Mouse (Mus musculus): ENCODE results near the gene Fam81a.

The Fam81a gene

GRCm38 (mm10) chr9:70053411-70053810 is 88.9 kb downstream of the Fam81a start:
- WGBS, result 52% methylated on average over 3 of the region's 3 CpGs

GRCm38 (mm10) chr9:70052730-70053129 is 89.6 kb downstream of the Fam81a start:
- WGBS, result 81% methylated on average over 3 of the region's 3 CpGs

GRCm38 (mm10) chr9:70049839-70050238 is 92.5 kb downstream of the Fam81a start:
- 25% methylated on average over 8 of the region's 8 CpGs for WGBS

- 29% methylated on average over 3 of the region's 3 CpGs for WGBS
Measured at GRCm38 (mm10) chr9:70049416-70049783, 93.0 kb downstream of the Fam81a start.

- 62% methylated on average over 6 of the region's 6 CpGs for WGBS
Measured at GRCm38 (mm10) chr9:70048751-70049415, 93.5 kb downstream of the Fam81a start.

GRCm38 (mm10) chr9:70048280-70048679 is 94.1 kb downstream of the Fam81a start:
- 76% methylated on average over 5 of the region's 5 CpGs for WGBS

- WGBS, result 85% methylated on average over 3 of the region's 3 CpGs
Measured at GRCm38 (mm10) chr9:70047839-70048238, 94.5 kb downstream of the Fam81a start.

GRCm38 (mm10) chr9:70046255-70046654 is 96.1 kb downstream of the Fam81a start:
- 93% methylated on average over 6 of the region's 6 CpGs for WGBS

GRCm38 (mm10) chr9:70044865-70045264 is 97.5 kb downstream of the Fam81a start:
- 84% methylated on average over 2 of the region's 2 CpGs for WGBS

- WGBS, result 59% methylated on average over 1 of the region's 1 CpGs
Measured at GRCm38 (mm10) chr9:70042935-70043334, 99.4 kb downstream of the Fam81a start.

GRCm38 (mm10) chr9:70042137-70042536 is 100.2 kb downstream of the Fam81a start:
- 96% methylated on average over 4 of the region's 4 CpGs for WGBS

GRCm38 (mm10) chr9:70040570-70040969 is 101.8 kb downstream of the Fam81a start:
- WGBS, result 81% methylated on average over 11 of the region's 11 CpGs

GRCm38 (mm10) chr9:70039597-70040385 is 102.6 kb downstream of the Fam81a start:
- 76% methylated on average over 6 of the region's 6 CpGs for WGBS
